Mouse (Mus musculus): ENCODE data around the gene Samd4.

GRCm38 (mm10) chr14:46908858-46909257 is 26.2 kb downstream of the Samd4 start:
- no peak for TF ChIP-seq CTCF (IDR thresholded peaks at IDR 0.05; ENCODE audit: borderline replicate concordance, insufficient read depth, low read length)
- no peak for TF ChIP-seq POLR2A (IDR thresholded peaks at IDR 0.05; ENCODE audit: low read depth, low read length)
